Mouse (Mus musculus) CH12.LX (cell line): ENCODE results near the gene Ap2b1. TPM values are rescaled to one million over a fixed set of nuclear protein-coding genes. Genes with fewer than 3 reads are reported as not detected.

ENCODE experiments used
- DNase-seq: peaks from one replicate; pipeline ENCODE4 v3.0.0-alpha.2; 2013; ENCODE audit errors: extremely low read depth
- H3K27ac ChIP-seq: 2 replicates; pipeline ENCODE4 v1.5.1; 2012; ENCODE audit warnings: low read depth, mild to moderate bottlenecking, control low read depth, moderate library complexity; ENCODE audit not compliant: insufficient read depth
- H3K27me3 ChIP-seq: replicated peaks from 2 replicates; pipeline ENCODE3; 2012; ENCODE audit warnings: inconsistent platforms
- H3K36me3 ChIP-seq, 2 experiments: replicated peaks in 1 of 2; 2 replicates each; pipeline versions ENCODE3 to v1.6.1; 2012; ENCODE audit warnings: inconsistent platforms in 1 of 2, low read length in 1 of 2, mild to moderate bottlenecking in 1 of 2, mixed read lengths in 1 of 2, moderate library complexity in 1 of 2; ENCODE audit not compliant: control insufficient read depth in 1 of 2, insufficient read depth in 1 of 2
- H3K4me1 ChIP-seq, 2 experiments: 2 replicates each; pipeline ENCODE4 v1.6.1; 2012; ENCODE audit warnings: inconsistent platforms in 1 of 2, moderate library complexity in 1 of 2; ENCODE audit not compliant: insufficient read depth in 2 of 2, control insufficient read depth in 1 of 2
- H3K4me2 ChIP-seq: 2 replicates; pipeline ENCODE4 v1.6.1; 2012; ENCODE audit warnings: low read depth, mild to moderate bottlenecking, control low read depth; ENCODE audit not compliant: poor library complexity, insufficient read depth, severe bottlenecking
- H3K4me3 ChIP-seq, 3 experiments: fragments of 150-350 bp in 1 of 3; sonication (generic) in 1 of 3; replicated peaks in 1 of 3; 2 replicates each; pipeline versions ENCODE3 to v1.5.1; 2011 to 2012; ENCODE audit warnings: low read depth in 2 of 3, low read length in 2 of 3, mild to moderate bottlenecking in 2 of 3, moderate library complexity in 2 of 3, control low read depth in 1 of 3, improper control_type of control experiment in 1 of 3, inconsistent platforms in 1 of 3, mixed read lengths in 1 of 3; ENCODE audit not compliant: poor library complexity in 1 of 3
- H3K79me2 ChIP-seq: replicated peaks from 2 replicates; pipeline ENCODE4 v1.6.1; 2012; ENCODE audit warnings: mild to moderate bottlenecking, moderate library complexity; ENCODE audit not compliant: control insufficient read depth, poor library complexity, insufficient read depth, severe bottlenecking; ENCODE audit errors: extremely low read depth
- H3K9ac ChIP-seq: 2 replicates; pipeline ENCODE4 v1.6.1; 2012; ENCODE audit warnings: low read depth, mild to moderate bottlenecking, control low read depth, moderate library complexity; ENCODE audit not compliant: insufficient read depth
- H3K9me3 ChIP-seq: replicated peaks from 2 replicates; pipeline ENCODE3; 2012; ENCODE audit warnings: low read length, inconsistent platforms, mixed read lengths
- BHLHE40 ChIP-seq: IDR thresholded peaks from 2 replicates; pipeline ENCODE4 v1.6.1; 2011; ENCODE audit warnings: mild to moderate bottlenecking, low read depth, low read length, improper control_type of control experiment
- CHD1 ChIP-seq: IDR thresholded peaks from 2 replicates; pipeline ENCODE4 v1.6.1; 2012; ENCODE audit warnings: low read depth, low read length, improper control_type of control experiment, inconsistent platforms
- CHD2 ChIP-seq: IDR thresholded peaks from 2 replicates; pipeline ENCODE4 v1.6.1; 2011; ENCODE audit warnings: low read length, improper control_type of control experiment
- CTCF ChIP-seq, 2 experiments: IDR thresholded peaks in 1 of 2; conservative IDR thresholded peaks in 1 of 2; 2 replicates each; pipeline ENCODE4 v1.5.1; 2011 to 2012; ENCODE audit warnings: low read depth in 2 of 2, low read length in 2 of 2, improper control_type of control experiment in 1 of 2, inconsistent platforms in 1 of 2, mild to moderate bottlenecking in 1 of 2, moderate library complexity in 1 of 2
- E2F4 ChIP-seq: IDR thresholded peaks from 2 replicates; pipeline ENCODE4 v1.6.1; 2011; ENCODE audit warnings: low read depth, low read length, improper control_type of control experiment; ENCODE audit not compliant: insufficient replicate concordance
- JUN ChIP-seq: IDR thresholded peaks from 2 replicates; pipeline ENCODE4 v1.6.1; 2011; ENCODE audit warnings: low read depth, mild to moderate bottlenecking, low read length, improper control_type of control experiment, moderate library complexity; ENCODE audit not compliant: insufficient read depth
- KAT2A ChIP-seq: IDR thresholded peaks from 2 replicates; pipeline ENCODE4 v1.6.1; 2012; ENCODE audit warnings: low read length, improper control_type of control experiment, inconsistent platforms; ENCODE audit not compliant: insufficient replicate concordance
- MAFK ChIP-seq: IDR thresholded peaks from 2 replicates; pipeline ENCODE4 v1.6.1; 2011; ENCODE audit warnings: low read length, improper control_type of control experiment; ENCODE audit not compliant: insufficient replicate concordance
- MXI1 ChIP-seq: IDR thresholded peaks from 2 replicates; pipeline ENCODE4 v1.6.1; 2011; ENCODE audit warnings: mild to moderate bottlenecking, low read depth, low read length, improper control_type of control experiment
- POLR2A ChIP-seq: IDR thresholded peaks from 2 replicates; pipeline ENCODE4 v1.6.1; 2011; ENCODE audit warnings: low read depth, mild to moderate bottlenecking, improper control_type of control experiment, low read length
- POLR2AphosphoS2 ChIP-seq: IDR thresholded peaks from 2 replicates; pipeline ENCODE4 v1.6.1; 2011; ENCODE audit warnings: low read depth, low read length, improper control_type of control experiment
- RAD21 ChIP-seq: IDR thresholded peaks from 2 replicates; pipeline ENCODE4 v1.6.1; 2011; ENCODE audit warnings: low read depth, mild to moderate bottlenecking, low read length, improper control_type of control experiment, moderate library complexity
- RCOR1 ChIP-seq: conservative IDR thresholded peaks from 2 replicates; pipeline ENCODE4 v1.6.1; 2012; ENCODE audit warnings: low read depth, mild to moderate bottlenecking, inconsistent platforms, low read length, improper control_type of control experiment
- SIN3A ChIP-seq: IDR thresholded peaks from 2 replicates; pipeline ENCODE4 v1.6.1; 2012; ENCODE audit warnings: low read length, improper control_type of control experiment, inconsistent platforms
- SMC3 ChIP-seq: IDR thresholded peaks from 2 replicates; pipeline ENCODE4 v1.6.1; 2011; ENCODE audit warnings: low read depth, low read length, improper control_type of control experiment
- TBP ChIP-seq: conservative IDR thresholded peaks from 2 replicates; pipeline ENCODE4 v1.6.1; 2011; ENCODE audit warnings: low read depth, low read length, improper control_type of control experiment
- USF1 ChIP-seq: IDR thresholded peaks from 2 replicates; pipeline ENCODE4 v1.6.1; 2014; ENCODE audit warnings: low read depth, mild to moderate bottlenecking, inconsistent platforms, low read length, improper control_type of control experiment
- USF2 ChIP-seq: conservative IDR thresholded peaks from 2 replicates; pipeline ENCODE4 v1.6.1; 2011; ENCODE audit warnings: low read depth, low read length, improper control_type of control experiment
- ZKSCAN1 ChIP-seq: IDR thresholded peaks from 2 replicates; pipeline ENCODE4 v1.6.1; 2012; ENCODE audit warnings: low read depth, inconsistent platforms, low read length, improper control_type of control experiment, borderline replicate concordance
- ZNF384 ChIP-seq: IDR thresholded peaks from 2 replicates; pipeline ENCODE4 v1.6.1; 2012; ENCODE audit warnings: low read depth, low read length, improper control_type of control experiment, inconsistent platforms
- dilution Hi-C: fragments of 300-500 bp; cut with MboI; formaldehyde crosslinking; loops from 2 replicates; pipeline ENCODE4 v1.14.3; 2020; ENCODE audit warnings: low sequenced_read_pairs; ENCODE audit not compliant: extremely low pct_unique_long_range_greater_than_20kb, extremely low pct_ligation_motif_present
- in situ Hi-C: fragments of 300-500 bp; cut with MboI; formaldehyde crosslinking; loops from 3 replicates; pipeline ENCODE4 v1.14.3; 2019; ENCODE audit warnings: low sequenced_read_pairs, low pct_ligation_motif_present, low pct_unique_long_range_greater_than_20kb, mixed read lengths
- polyA plus RNA-seq: library from polyadenylated mRNA; unstranded; fragments of >175 nt; gene quantifications from 2 replicates; pipeline ENCODE4 v1.2.1, GENCODE M21; 2012; ENCODE audit warnings: low read depth; ENCODE audit not compliant: insufficient read length
- total RNA-seq, 2 experiments: library from RNA; depleted of rRNA; stranded (reverse); fragments of 300-350 nt in 1 of 2; fragments of >200 nt in 1 of 2; gene quantifications; 2 replicates each; pipeline ENCODE4 v1.2.3; 2012 to 2014

The Ap2b1 gene
- total and polyA plus RNA-seq, 3 experiments: 58.3 to 78.8 (median 59.1) TPM

- no peak overlapping the region for H3K9ac ChIP-seq
- TF ChIP-seq KAT2A (no peak), BHLHE40 (no peak), SMC3 (peak; percentile 50), CTCF (conservative IDR thresholded peaks at IDR 0.05 in 1 of 2, IDR thresholded peaks at IDR 0.05 in 1 of 2; ENCODE audit: low read depth in 2 of 2, low read length in 2 of 2) (peak in 1 of 2 experiments; percentile 72; a peak in 3 of 4 replicates), RAD21 (peak; percentile 60)
Observed at GRCm38 (mm10) chr11:83420338-83420737, 121.5 kb downstream of the Ap2b1 start.

GRCm38 (mm10) chr11:83421305-83421704, 122.5 kb downstream of the Ap2b1 start:
- TF ChIP-seq USF1: no peak
- TF ChIP-seq CHD2: no peak
- TF ChIP-seq TBP: no peak
- TF ChIP-seq MXI1: 0 out of 2 replicates have a peak, but pooled peaks have one; percentile 48
- no peak for TF ChIP-seq ZKSCAN1
- no peak for TF ChIP-seq POLR2AphosphoS2
- no peak for TF ChIP-seq JUN
- TF ChIP-seq MAFK: no peak
- TF ChIP-seq USF2: no peak
- no peak for TF ChIP-seq RCOR1
- no peak for TF ChIP-seq E2F4
- no peak for TF ChIP-seq ZNF384
- peak; percentile 63 for TF ChIP-seq SIN3A
- TF ChIP-seq POLR2A: no peak
- TF ChIP-seq SMC3: no peak
- no peak for TF ChIP-seq CHD1
- Histone ChIP-seq H3K27me3 (peaks cover 73% of the 10 kb centered on the region), H3K4me2 (no peak overlapping the region), H3K36me3 (no peaks in the 10 kb centered on the region), H3K4me1 (peaks cover 9 to 15% of the 10 kb centered on the region in 2 experiments), H3K4me3 (no peak overlapping the region), H3K9me3 (peaks cover 3% of the 10 kb centered on the region), H3K27ac (no peak overlapping the region), H3K9ac (no peak overlapping the region), H3K79me2 (no peaks in the 10 kb centered on the region)
- peak; percentile 80 for DNase-seq
- dilution Hi-C loops: no loop called here
- in situ Hi-C loops: loop anchor here (5.0 to 25.0 kb wide), 2 partner anchors 69 to 509 kb away; partner anchors contain the start of genes Nle1 and Unc45b

More at GRCm38 (mm10) chr11:83420338-83420737, 121.5 kb downstream of the Ap2b1 start:
- no peak overlapping the region for H3K4me2 ChIP-seq
- peaks cover 3% of the 10 kb centered on the region for H3K9me3 ChIP-seq
- dilution Hi-C loops (no loop called here), in situ Hi-C loops (loop anchor here (5.0 to 25.0 kb wide), 2 partner anchors 68 to 508 kb away; partner anchors contain the start of genes Nle1 and Unc45b)
- peaks cover 4 to 6% of the 10 kb centered on the region in 2 experiments for H3K4me1 ChIP-seq
- no peak overlapping the region for H3K4me3 ChIP-seq
- DNase-seq: peak; percentile 46
- peaks cover 75% of the 10 kb centered on the region for H3K27me3 ChIP-seq
- no peak overlapping the region for H3K27ac ChIP-seq
- H3K36me3 ChIP-seq: no peaks in the 10 kb centered on the region
- no peaks in the 10 kb centered on the region for H3K79me2 ChIP-seq
